Mouse (Mus musculus) heart, embryonic 15.5 days (tissue): ENCODE data around the gene Hmces. TPM values are rescaled to one million over a fixed set of nuclear protein-coding genes. Genes with fewer than 3 reads are reported as not detected.

Experiments
- ATAC-seq: fragments of 200-750 bp; cut with Nextera tagmentation; replicated peaks from 2 replicates; pipeline ENCODE4 v1.8.0; 2017; ENCODE audit warnings: low read depth, moderate TSS enrichment; ENCODE audit not compliant: insufficient number of reproducible peaks, insufficient read depth, low FRiP score
- H3K27ac ChIP-seq: fragments of 300-500 bp; sonication (generic); 2 replicates; pipeline ENCODE4 v1.5.1; 2015; ENCODE audit warnings: mild to moderate bottlenecking, inconsistent platforms
- H3K27me3 ChIP-seq: fragments of 300-500 bp; sonication (generic); 2 replicates; pipeline ENCODE4 v1.6.1; 2015; ENCODE audit warnings: inconsistent platforms
- H3K36me3 ChIP-seq: fragments of 300-500 bp; sonication (generic); 2 replicates; pipeline ENCODE4 v1.6.1; 2015; ENCODE audit warnings: mild to moderate bottlenecking, inconsistent platforms
- H3K4me1 ChIP-seq: fragments of 300-500 bp; sonication (generic); replicated peaks from 2 replicates; pipeline ENCODE4 v1.6.1; 2015; ENCODE audit warnings: inconsistent platforms
- H3K4me2 ChIP-seq: fragments of 300-500 bp; sonication (generic); 2 replicates; pipeline ENCODE4 v1.6.1; 2015; ENCODE audit warnings: inconsistent platforms, mild to moderate bottlenecking, moderate library complexity
- H3K4me3 ChIP-seq: fragments of 300-500 bp; sonication (generic); 2 replicates; pipeline ENCODE4 v1.5.1; 2015; ENCODE audit warnings: mild to moderate bottlenecking, inconsistent platforms
- H3K9ac ChIP-seq: fragments of 300-500 bp; sonication (generic); 2 replicates; pipeline ENCODE4 v1.6.1; 2015; ENCODE audit warnings: mild to moderate bottlenecking, inconsistent platforms
- H3K9me3 ChIP-seq: fragments of 300-500 bp; sonication (generic); replicated peaks from 2 replicates; pipeline ENCODE4 v1.6.1; 2016; ENCODE audit warnings: inconsistent platforms
- WGBS: fragments of 180-500 bp; shearing (Covaris S2); methylation state at CpG from one replicate; pipeline ENCODE4 v1.1.7; 2015; ENCODE audit warnings: mixed read lengths; 5-methylcytosine and 5-hydroxymethylcytosine counted together
- microRNA-seq: library from miRNA; unstranded; fragments of <30 nt; microRNA quantifications from one replicate; pipeline ENCODE4, GENCODE M21; 2016
- polyA plus RNA-seq: library from polyadenylated mRNA; unstranded; fragments of >200 nt; fragmentation: Nextera tagmentation; extraction: Ambion mirVana; gene quantifications from 2 replicates; pipeline ENCODE4 v1.2.1, GENCODE M21; 2015

Hmces gene
- polyA plus RNA-seq, 1 experiment from 2014 or later, result 20.4 TPM

DNA sequence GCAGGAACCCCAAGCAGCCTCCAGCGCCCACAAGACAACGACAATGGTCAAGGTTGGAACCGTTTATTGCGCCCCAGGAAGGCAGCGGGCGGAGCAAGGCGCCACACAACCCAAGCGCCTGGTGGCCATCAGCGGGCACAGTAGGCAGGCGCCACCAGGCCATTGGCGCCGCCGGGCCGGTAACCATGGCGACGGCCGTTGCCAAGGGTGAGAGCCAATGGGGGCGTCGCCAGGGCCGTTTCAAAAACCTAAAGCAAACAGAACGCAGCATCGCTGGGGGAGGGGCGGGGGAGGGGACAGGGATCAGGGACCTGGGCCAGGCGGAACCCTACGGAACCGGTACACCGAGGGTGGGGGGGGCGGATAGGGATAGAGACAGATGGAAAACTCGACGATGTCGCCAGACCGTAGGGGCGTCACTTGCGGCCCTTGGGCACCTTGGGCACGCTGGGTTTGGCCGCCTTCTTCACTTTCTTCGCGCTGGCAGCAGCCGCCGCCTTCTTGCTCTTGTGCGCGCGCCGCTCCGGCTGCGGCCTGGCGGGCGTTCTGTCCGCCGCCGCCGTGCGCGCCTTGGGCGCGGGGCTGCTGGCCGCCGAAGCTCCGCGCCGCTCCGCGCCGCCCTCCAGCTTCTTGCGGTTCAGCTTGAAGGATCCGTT lies 66.8 kb downstream of the Hmces start:
- Histone ChIP-seq H3K27ac (peak overlapping the region; percentile 33), H3K9me3 (no peaks in the 10 kb centered on the region), H3K4me2 (peak overlapping the region; percentile 75), H3K9ac (peak overlapping the region; percentile 77), H3K4me3 (peak overlapping the region; percentile 80), H3K4me1 (peaks cover 6% of the 10 kb centered on the region), H3K36me3 (no peaks in the 10 kb centered on the region; the same call in 1 of the 2 replicates), H3K27me3 (no peaks in the 10 kb centered on the region)
- WGBS, result under 1% methylated on average over 66 of the region's 66 CpGs
- peak; percentile 83; the same call in 1 of the 2 replicates for ATAC-seq

DNA sequence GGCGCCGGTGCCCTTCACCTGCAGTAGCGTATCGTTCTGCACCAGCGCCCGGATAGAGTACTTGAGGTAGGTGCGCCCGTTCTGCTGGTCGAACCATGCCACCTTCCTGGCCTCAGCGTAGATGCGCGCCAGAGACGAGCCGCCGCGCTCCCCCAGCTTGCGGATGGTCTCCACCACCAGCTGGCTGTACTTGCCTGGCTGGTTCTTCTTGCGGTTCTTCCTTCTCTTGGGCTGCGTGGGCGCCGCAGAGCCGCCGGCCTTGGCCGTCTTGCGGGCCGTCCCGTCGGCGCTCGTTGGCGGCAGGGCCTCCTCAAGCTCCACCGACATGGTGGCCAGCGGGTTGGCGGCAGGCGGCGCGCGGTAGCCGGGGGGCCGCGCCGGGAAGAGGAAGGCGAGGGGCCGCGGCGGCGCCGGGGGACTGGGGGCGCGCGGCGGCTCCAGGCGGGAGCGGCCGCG lies 67.3 kb downstream of the Hmces start:
- H3K27ac ChIP-seq, result peak overlapping the region; percentile 33
- no peaks in the 10 kb centered on the region for H3K9me3 ChIP-seq
- no peaks in the 10 kb centered on the region; the same call in 1 of the 2 replicates for H3K36me3 ChIP-seq
- H3K9ac ChIP-seq, result peak overlapping the region; percentile 77
- H3K4me1 ChIP-seq, result peaks cover 6% of the 10 kb centered on the region
- H3K27me3 ChIP-seq, result no peaks in the 10 kb centered on the region
- WGBS, result under 1% methylated on average over 48 of the region's 56 CpGs
- H3K4me3 ChIP-seq, result peak overlapping the region; percentile 80
- peak overlapping the region; percentile 75 for H3K4me2 ChIP-seq
- peak; percentile 32 for ATAC-seq

DNA sequence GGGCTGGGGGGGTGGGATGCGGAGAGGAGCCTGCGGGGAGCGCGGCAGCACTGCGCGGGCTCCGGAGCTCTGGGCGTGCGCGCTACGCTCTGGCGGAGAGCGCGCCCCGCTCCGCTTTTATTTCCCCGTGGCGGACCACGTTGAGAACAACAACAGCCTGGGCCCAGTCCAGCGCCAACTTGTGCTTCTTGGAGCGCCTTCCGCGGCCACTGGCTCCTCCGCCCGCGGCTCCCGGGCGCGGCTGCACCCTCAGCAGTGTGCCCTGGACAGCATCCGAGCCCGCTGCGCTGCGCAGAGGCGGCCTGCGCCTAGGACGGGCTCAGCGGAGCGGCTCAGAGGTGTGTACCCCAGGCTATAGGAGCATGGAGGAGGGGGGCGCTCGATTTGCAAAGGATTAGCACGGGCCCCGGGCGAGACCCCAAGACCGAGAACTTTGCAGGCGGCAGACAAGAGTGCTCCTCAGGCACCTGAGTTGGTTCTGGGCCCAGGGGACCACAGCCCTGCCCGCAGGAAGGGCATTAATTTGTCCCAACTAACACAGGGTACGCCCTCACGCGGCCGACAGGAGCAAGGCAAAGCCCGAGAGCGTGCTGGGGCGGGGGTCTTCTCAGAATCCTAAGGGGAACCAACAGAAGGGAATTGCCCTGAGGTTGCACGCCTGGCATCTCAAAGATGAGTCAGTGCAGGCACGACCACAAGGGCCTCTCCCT lies 68.0 kb downstream of the Hmces start, which contains the start of gene H1fx:
TSS of gene H1fx (minus strand) at position 91 of the 710 bp plus-strand sequence.
- WGBS, result under 1% methylated on average over 38 of the region's 55 CpGs
- Histone ChIP-seq H3K36me3 (no peaks in the 10 kb centered on the region; the same call in 1 of the 2 replicates), H3K27ac (peak within 1 kb of the TSS; percentile 33), H3K4me3 (peak within 1 kb of the TSS; percentile 80), H3K9me3 (no peaks in the 10 kb centered on the region), H3K4me2 (peak within 1 kb of the TSS; percentile 75), H3K9ac (peak within 1 kb of the TSS; percentile 77), H3K4me1 (peaks cover 6% of the 10 kb centered on the region), H3K27me3 (no peaks in the 10 kb centered on the region)
- peak; percentile 77 for ATAC-seq

DNA sequence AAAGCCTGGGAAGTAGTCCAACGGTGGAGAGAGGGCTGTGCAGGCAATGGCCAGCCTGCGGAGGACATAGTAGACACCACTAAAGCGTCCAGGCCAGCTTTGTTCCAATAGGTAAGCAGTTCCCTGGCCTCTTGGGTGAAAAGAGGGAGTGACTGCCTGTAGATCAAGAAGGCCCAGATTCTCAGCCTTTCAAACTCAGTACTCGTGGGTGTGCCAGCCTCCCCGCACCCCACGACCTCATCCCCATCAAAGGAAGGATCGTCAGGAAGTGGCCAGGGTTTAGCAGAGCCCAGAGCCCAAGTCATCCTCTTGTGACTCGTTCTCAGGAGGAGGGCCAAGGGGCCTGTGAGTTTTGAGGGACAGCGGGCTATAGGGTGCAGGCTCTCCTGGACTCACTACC lies 68.8 kb downstream of the Hmces start:
- Histone ChIP-seq H3K27ac (no peak overlapping the region), H3K4me1 (peaks cover 6% of the 10 kb centered on the region), H3K4me2 (peak overlapping the region; percentile 75), H3K36me3 (no peaks in the 10 kb centered on the region; the same call in 1 of the 2 replicates), H3K9ac (no peak overlapping the region), H3K9me3 (no peaks in the 10 kb centered on the region), H3K4me3 (peak overlapping the region; percentile 80), H3K27me3 (no peaks in the 10 kb centered on the region)
- ATAC-seq, result no peak
- 65% methylated on average over 9 of the region's 9 CpGs for WGBS

Small RNA genes lying within 50 kb of the gene (microRNA-seq; reads per million reads assigned to microRNA genes)
- gene Gm47286, result not detected

Other genes with a start within 250 kb of the Hmces start
- 7.0 and 8.7 TPM in 2 replicates for gene Aplf, start 241.7 kb upstream of the Hmces start, polyA plus RNA-seq
- gene Efcc1, start 183.1 kb upstream of the Hmces start, polyA plus RNA-seq, result 0.77 and 0.99 TPM in 2 replicates
- 3.9 and 4.2 TPM in 2 replicates for gene Gp9, start 135.9 kb upstream of the Hmces start, polyA plus RNA-seq
- gene Rab43, start 101.8 kb upstream of the Hmces start, polyA plus RNA-seq, result 8.2 and 10.2 TPM in 2 replicates
- 2.2 TPM in 2 replicates for gene Gm45140, start 78.1 kb upstream of the Hmces start, polyA plus RNA-seq
- 22.9 and 23.5 TPM in 2 replicates for gene Isy1, start 75.1 kb upstream of the Hmces start, polyA plus RNA-seq
- gene Cnbp, start 62.8 kb upstream of the Hmces start, polyA plus RNA-seq, result 661 and 702 TPM in 2 replicates
- gene Copg1, start 26.1 kb upstream of the Hmces start, polyA plus RNA-seq, result 94.7 and 129 TPM in 2 replicates
- 18.1 and 23.2 TPM in 2 replicates for gene H1fx, start 67.7 kb downstream of the Hmces start, polyA plus RNA-seq
- gene Rab7, start 131.3 kb downstream of the Hmces start, polyA plus RNA-seq, result 190 and 214 TPM in 2 replicates
- gene Rpn1, start 170.5 kb downstream of the Hmces start, polyA plus RNA-seq, result 166 and 209 TPM in 2 replicates